Mouse (Mus musculus) hindbrain, embryonic 16.5 days (tissue): ENCODE data around the gene Plin3. TPM values are rescaled to one million over a fixed set of nuclear protein-coding genes. Genes with fewer than 3 reads are reported as not detected.
A peak's percentile ranks its signal among the peaks of the same experiment; 100 is the strongest.

ENCODE experiments used
- ATAC-seq: fragments of 200-750 bp; cut with Nextera tagmentation; 2 replicates; pipeline ENCODE4 v1.8.0; 2017; ENCODE audit warnings: moderate TSS enrichment, moderate library complexity
- H3K27ac ChIP-seq: fragments of 300-500 bp; sonication (generic); 2 replicates; pipeline ENCODE4 v1.5.1; 2014; ENCODE audit warnings: low read depth, mild to moderate bottlenecking, control low read depth, low read length, moderate library complexity
- H3K27me3 ChIP-seq: fragments of 300-500 bp; sonication (generic); replicated peaks from 2 replicates; pipeline ENCODE4 v1.6.1; 2014; ENCODE audit warnings: low read length; ENCODE audit not compliant: control insufficient read depth, insufficient read depth
- H3K36me3 ChIP-seq: fragments of 300-500 bp; sonication (generic); 2 replicates; pipeline ENCODE4 v1.6.1; 2014; ENCODE audit warnings: mild to moderate bottlenecking, low read length, moderate library complexity, mixed read lengths; ENCODE audit not compliant: control insufficient read depth, insufficient read depth
- H3K4me1 ChIP-seq: fragments of 300-500 bp; sonication (generic); 2 replicates; pipeline ENCODE4 v1.6.1; 2014; ENCODE audit warnings: low read depth, low read length; ENCODE audit not compliant: control insufficient read depth, insufficient read depth
- H3K4me2 ChIP-seq: fragments of 300-500 bp; sonication (generic); 2 replicates; pipeline ENCODE4 v1.6.1; 2014; ENCODE audit warnings: mild to moderate bottlenecking, low read length, control low read depth, moderate library complexity
- H3K4me3 ChIP-seq: fragments of 300-500 bp; sonication (generic); 2 replicates; pipeline ENCODE4 v1.5.1; 2014; ENCODE audit warnings: mild to moderate bottlenecking, low read length, control low read depth, moderate library complexity
- H3K9ac ChIP-seq: fragments of 300-500 bp; sonication (generic); 2 replicates; pipeline ENCODE4 v1.6.1; 2014; ENCODE audit warnings: low read depth, mild to moderate bottlenecking, control low read depth, low read length, moderate library complexity
- H3K9me3 ChIP-seq: fragments of 300-500 bp; sonication (generic); 2 replicates; pipeline ENCODE4 v1.6.1; 2014; ENCODE audit warnings: mild to moderate bottlenecking, low read length, moderate library complexity; ENCODE audit not compliant: control insufficient read depth
- WGBS: fragments of 180-500 bp; shearing (Covaris S2); extraction: QIAGEN DNeasy Blood & Tissue Kit; methylation state at CpG from one replicate; pipeline ENCODE4 v1.1.7; 2014; 5-methylcytosine and 5-hydroxymethylcytosine counted together
- polyA plus RNA-seq: library from polyadenylated mRNA; unstranded; fragments of >200 nt; fragmentation: Nextera tagmentation; extraction: Ambion mirVana; gene quantifications from 2 replicates; pipeline ENCODE4 v1.2.1, GENCODE M21; 2015

The Plin3 gene
- polyA plus RNA-seq, 1 experiment from 2014 or later: 15.5 TPM

GRCm38 (mm10) chr17:56282802-56283201 lies 9.9 kb downstream of the Plin3 start:
- Histone ChIP-seq H3K9ac (no peak overlapping the region), H3K4me3 (no peak overlapping the region), H3K4me1 (no peaks in the 10 kb centered on the region), H3K36me3 (no peaks in the 10 kb centered on the region), H3K9me3 (no peaks in the 10 kb centered on the region), H3K27me3 (no peaks in the 10 kb centered on the region), H3K4me2 (no peak overlapping the region), H3K27ac (peak overlapping the region; percentile 44; the same call in 1 of the 2 replicates)
- ATAC-seq: peak; percentile 53; the same call in 1 of the 2 replicates
- 68% methylated on average over 4 of the region's 4 CpGs for WGBS

DNA sequence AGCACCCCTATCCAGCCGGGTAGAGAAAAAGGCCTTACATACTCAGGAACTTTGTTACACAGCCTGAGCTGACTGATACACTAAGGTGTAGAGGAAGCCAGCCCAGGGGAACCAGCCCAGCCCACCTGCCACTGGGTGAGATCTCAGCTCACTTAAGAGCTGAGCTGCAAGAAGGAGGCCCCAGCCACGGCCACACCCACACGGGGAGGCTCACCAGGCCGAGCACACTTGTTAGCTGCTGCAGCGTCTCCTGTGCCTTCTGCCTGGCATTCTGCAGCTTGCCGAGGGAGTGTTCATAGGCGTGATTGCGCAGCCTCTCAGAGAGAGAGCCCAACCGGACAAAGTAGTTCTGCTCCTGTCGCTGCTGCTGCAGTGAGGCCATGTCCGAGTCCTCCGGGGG lies 11.5 kb downstream of the Plin3 start:
- Histone ChIP-seq H3K4me2 (no peak overlapping the region), H3K4me1 (peaks cover 10% of the 10 kb centered on the region), H3K4me3 (no peak overlapping the region), H3K27ac (no peak overlapping the region), H3K9ac (no peak overlapping the region), H3K36me3 (no peaks in the 10 kb centered on the region), H3K9me3 (no peaks in the 10 kb centered on the region), H3K27me3 (no peaks in the 10 kb centered on the region)
- ATAC-seq: no peak
- WGBS: 88% methylated on average over 12 of the region's 12 CpGs

DNA sequence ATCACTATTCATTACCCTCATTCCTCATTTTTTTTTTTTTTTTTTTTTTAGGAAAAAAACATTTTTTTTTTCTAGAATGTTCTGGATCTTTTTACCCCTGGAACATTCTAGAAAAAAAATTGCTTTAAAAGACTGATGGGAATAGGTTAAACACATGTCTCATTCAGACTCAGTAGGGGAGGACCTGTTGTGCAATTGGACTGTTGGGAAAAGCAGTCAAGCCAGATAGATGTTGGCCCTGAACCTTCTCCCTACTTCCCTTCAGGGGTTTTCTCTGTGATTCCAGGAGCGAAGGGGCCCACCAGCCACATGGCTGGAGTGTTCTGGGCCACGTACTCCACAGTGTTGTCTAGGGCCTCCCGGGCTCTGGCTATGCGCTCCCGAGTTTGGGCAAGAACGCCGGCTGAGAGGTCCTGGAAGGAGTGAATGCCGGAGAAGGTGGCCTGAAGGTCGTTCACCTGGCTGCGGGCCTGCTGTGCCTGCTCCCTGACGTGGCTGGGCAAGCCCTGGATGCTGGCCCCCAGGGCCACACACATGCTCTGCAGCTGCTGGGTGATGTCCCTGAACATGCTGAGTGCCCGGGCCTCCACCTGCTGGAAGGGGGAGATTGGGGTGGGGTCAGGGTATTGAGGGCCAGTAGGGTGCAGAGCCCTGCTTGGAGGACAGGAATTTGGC lies 13.1 kb downstream of the Plin3 start:
- Histone ChIP-seq H3K4me3 (no peak overlapping the region), H3K27ac (no peak overlapping the region), H3K27me3 (no peaks in the 10 kb centered on the region), H3K4me1 (peaks cover 12% of the 10 kb centered on the region), H3K9me3 (no peaks in the 10 kb centered on the region), H3K9ac (no peak overlapping the region), H3K36me3 (no peaks in the 10 kb centered on the region), H3K4me2 (no peak overlapping the region)
- WGBS: 83% methylated on average over 12 of the region's 12 CpGs
- ATAC-seq: no peak

DNA sequence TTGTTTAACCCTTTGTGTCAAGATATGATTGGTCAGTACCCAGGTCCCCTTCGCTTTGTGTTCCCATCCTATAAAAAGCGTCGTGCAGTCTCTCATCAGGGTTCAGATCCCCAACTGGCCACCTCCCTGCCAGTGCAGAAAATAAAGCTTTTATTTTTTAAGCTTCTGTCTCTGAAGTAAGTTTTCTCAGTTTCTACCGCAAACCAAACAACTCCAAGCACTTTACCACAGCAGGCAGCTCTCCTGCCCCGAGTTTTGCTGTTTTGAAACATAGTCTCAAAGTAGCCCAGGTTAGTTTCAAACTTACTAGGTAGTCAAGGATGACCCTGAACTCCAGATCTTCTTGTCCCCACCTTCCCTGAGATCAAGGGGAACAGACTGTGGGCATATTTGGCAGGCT lies 14.3 kb downstream of the Plin3 start:
- Histone ChIP-seq H3K4me2 (no peak overlapping the region), H3K27ac (no peak overlapping the region), H3K4me3 (no peak overlapping the region), H3K36me3 (no peaks in the 10 kb centered on the region), H3K27me3 (no peaks in the 10 kb centered on the region), H3K4me1 (peaks cover 12% of the 10 kb centered on the region), H3K9me3 (no peaks in the 10 kb centered on the region), H3K9ac (no peak overlapping the region)
- 96% methylated on average over 5 of the region's 5 CpGs for WGBS
- no peak for ATAC-seq

- Histone ChIP-seq H3K4me3 (no peak overlapping the region), H3K9me3 (no peaks in the 10 kb centered on the region), H3K36me3 (no peaks in the 10 kb centered on the region), H3K27ac (no peak overlapping the region), H3K4me2 (no peak overlapping the region), H3K4me1 (peaks cover 12% of the 10 kb centered on the region), H3K9ac (no peak overlapping the region), H3K27me3 (no peaks in the 10 kb centered on the region)
- no peak for ATAC-seq
- 51% methylated on average over 2 of the region's 2 CpGs for WGBS
These were observed 15.1 kb downstream of the Plin3 start for GRCm38 (mm10) chr17:56277567-56277893.

- WGBS: 9% methylated on average over 17 of the region's 21 CpGs
- H3K9ac ChIP-seq: peak within 1 kb of the TSS; percentile 69
- H3K4me1 ChIP-seq: peaks cover 12% of the 10 kb centered on the region
- H3K9me3 ChIP-seq: no peaks in the 10 kb centered on the region
- no peaks in the 10 kb centered on the region for H3K27me3 ChIP-seq
- ATAC-seq: peak; percentile 84
- peak within 1 kb of the TSS; percentile 50 for H3K4me3 ChIP-seq
- no peaks in the 10 kb centered on the region for H3K36me3 ChIP-seq
- peak within 1 kb of the TSS; percentile 66 for H3K27ac ChIP-seq
- H3K4me2 ChIP-seq: peak within 1 kb of the TSS; percentile 82
These were observed 15.8 kb downstream of the Plin3 start, which contains the start of gene Ticam1 for GRCm38 (mm10) chr17:56276643-56277566. Ticam1 (minus strand) TSS chr17:56276786.

DNA sequence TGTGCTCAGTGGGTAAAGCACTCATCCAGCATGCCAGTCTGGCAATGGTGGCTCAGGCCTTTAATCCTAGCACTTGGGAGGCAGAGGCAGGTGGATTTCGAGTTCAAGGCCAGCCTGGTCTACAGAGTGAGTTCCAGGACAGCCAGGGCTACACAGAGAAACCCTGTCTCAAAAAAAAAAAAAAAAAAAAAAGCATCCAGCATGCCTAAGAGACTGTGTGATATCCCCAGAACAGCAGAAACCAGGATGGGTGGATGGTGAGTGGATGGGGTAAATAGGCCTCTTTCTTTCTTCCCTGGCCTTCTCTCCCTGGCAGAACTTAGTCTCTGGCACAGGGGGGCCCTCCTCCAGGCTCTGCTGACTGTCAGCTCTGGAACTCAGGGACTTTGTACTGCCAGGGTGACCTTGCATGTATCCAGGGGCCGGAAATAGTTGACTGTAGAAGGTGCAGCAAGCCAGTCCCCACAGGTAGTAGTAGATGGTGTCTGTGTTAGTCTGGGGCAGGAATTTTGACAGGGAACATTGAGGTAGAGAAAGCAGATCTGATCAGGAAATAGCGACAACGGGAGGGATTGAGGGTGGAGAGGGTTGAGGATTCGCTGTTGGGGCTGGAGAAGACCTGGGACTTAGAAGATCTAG lies 16.7 kb downstream of the Plin3 start:
- 0 out of 2 replicates have a peak, but pooled peaks have one; percentile 13 for ATAC-seq
- no peaks in the 10 kb centered on the region for H3K36me3 ChIP-seq
- WGBS: 31% methylated on average over 5 of the region's 5 CpGs
- peak overlapping the region; percentile 66 for H3K27ac ChIP-seq
- peaks cover 12% of the 10 kb centered on the region for H3K4me1 ChIP-seq
- H3K27me3 ChIP-seq: no peaks in the 10 kb centered on the region
- H3K4me3 ChIP-seq: peak overlapping the region; percentile 50
- peak overlapping the region; percentile 82 for H3K4me2 ChIP-seq
- H3K9me3 ChIP-seq: no peaks in the 10 kb centered on the region
- H3K9ac ChIP-seq: peak overlapping the region; percentile 69

GRCm38 (mm10) chr17:56273986-56274385 lies 18.7 kb downstream of the Plin3 start:
- Histone ChIP-seq H3K27ac (no peak overlapping the region), H3K9me3 (no peaks in the 10 kb centered on the region), H3K36me3 (no peaks in the 10 kb centered on the region), H3K4me1 (peaks cover 18% of the 10 kb centered on the region), H3K4me2 (no peak overlapping the region), H3K4me3 (no peak overlapping the region), H3K27me3 (no peaks in the 10 kb centered on the region), H3K9ac (no peak overlapping the region)
- ATAC-seq: no peak
- 89% methylated on average over 5 of the region's 5 CpGs for WGBS

GRCm38 (mm10) chr17:56273482-56273881 lies 19.2 kb downstream of the Plin3 start:
- no peak overlapping the region for H3K9ac ChIP-seq

More at GRCm38 (mm10) chr17:56273482-56273881, 19.2 kb downstream of the Plin3 start:
- 84% methylated on average over 7 of the region's 7 CpGs for WGBS
- Histone ChIP-seq H3K4me1 (peaks cover 18% of the 10 kb centered on the region), H3K27ac (no peak overlapping the region), H3K9me3 (no peaks in the 10 kb centered on the region), H3K36me3 (no peaks in the 10 kb centered on the region), H3K4me3 (no peak overlapping the region), H3K27me3 (no peaks in the 10 kb centered on the region), H3K4me2 (no peak overlapping the region)
- no peak for ATAC-seq
